Mouse (Mus musculus) stomach, embryonic 16.5 days (tissue): ENCODE measurements around the gene Tmem120b. TPM values are rescaled to one million over a fixed set of nuclear protein-coding genes. Genes with fewer than 3 reads are reported as not detected.
A peak's percentile ranks its signal among the peaks of the same experiment; 100 is the strongest.

Experiments
- ATAC-seq: fragments of 200-750 bp; cut with Nextera tagmentation; 2 replicates; pipeline ENCODE4 v1.8.0; 2017; ENCODE audit warnings: moderate number of reproducible peaks, moderate TSS enrichment; ENCODE audit not compliant: insufficient read depth, low FRiP score
- H3K27ac ChIP-seq: fragments of 300-500 bp; sonication (generic); 2 replicates; pipeline ENCODE4 v1.5.1; 2014; ENCODE audit warnings: low read length
- H3K27me3 ChIP-seq: fragments of 300-500 bp; sonication (generic); 2 replicates; pipeline ENCODE4 v1.6.1; 2014; ENCODE audit warnings: low read length, control low read depth, mixed read lengths; ENCODE audit not compliant: control insufficient read depth, insufficient read depth
- H3K36me3 ChIP-seq: fragments of 300-500 bp; sonication (generic); 2 replicates; pipeline ENCODE4 v1.6.1; 2014; ENCODE audit warnings: low read length; ENCODE audit not compliant: control insufficient read depth, insufficient read depth
- H3K4me1 ChIP-seq: fragments of 300-500 bp; sonication (generic); 2 replicates; pipeline ENCODE4 v1.6.1; 2014; ENCODE audit warnings: low read length, control low read depth, mixed read lengths; ENCODE audit not compliant: control insufficient read depth, insufficient read depth
- H3K4me2 ChIP-seq: fragments of 300-500 bp; sonication (generic); 2 replicates; pipeline ENCODE4 v1.6.1; 2014; ENCODE audit warnings: low read depth, low read length, mixed read lengths
- H3K4me3 ChIP-seq: fragments of 300-500 bp; sonication (generic); replicated peaks from 2 replicates; pipeline ENCODE4 v1.5.1; 2014; ENCODE audit warnings: mild to moderate bottlenecking, low read length
- H3K9ac ChIP-seq: fragments of 300-500 bp; sonication (generic); 2 replicates; pipeline ENCODE4 v1.6.1; 2014; ENCODE audit warnings: low read length
- H3K9me3 ChIP-seq: fragments of 300-500 bp; sonication (generic); replicated peaks from 2 replicates; pipeline ENCODE4 v1.6.1; 2016; ENCODE audit warnings: low read length, control low read depth; ENCODE audit not compliant: control insufficient read depth
- WGBS: fragments of 180-500 bp; shearing (Covaris S2); extraction: QIAGEN DNeasy Blood & Tissue Kit; methylation state at CpG from one replicate; pipeline ENCODE4 v1.1.7; 2014; 5-methylcytosine and 5-hydroxymethylcytosine counted together
- polyA plus RNA-seq: library from polyadenylated mRNA; unstranded; fragments of >200 nt; fragmentation: Nextera tagmentation; extraction: Ambion mirVana; gene quantifications from 2 replicates; pipeline ENCODE4 v1.2.1, GENCODE M21; 2015

Tmem120b gene
- polyA plus RNA-seq, 1 experiment from 2014 or later, result 15.3 TPM

GRCm38 (mm10) chr5:123134186-123134874, 66.1 kb downstream of the Tmem120b start:
- Histone ChIP-seq H3K27ac (peak overlapping the region; percentile 100), H3K27me3 (no peaks in the 10 kb centered on the region), H3K9ac (peak overlapping the region; percentile 79), H3K4me2 (peak overlapping the region; percentile 97), H3K4me1 (peaks cover 61% of the 10 kb centered on the region), H3K9me3 (no peaks in the 10 kb centered on the region), H3K36me3 (no peaks in the 10 kb centered on the region), H3K4me3 (peak overlapping the region; percentile 63)
- WGBS, result 15% methylated on average over 13 of the region's 13 CpGs
- no peak for ATAC-seq

- no peaks in the 10 kb centered on the region for H3K9me3 ChIP-seq
- no peaks in the 10 kb centered on the region for H3K27me3 ChIP-seq
- H3K4me2 ChIP-seq, result peak overlapping the region; percentile 97
- 22% methylated on average over 8 of the region's 8 CpGs for WGBS
- peaks cover 61% of the 10 kb centered on the region for H3K4me1 ChIP-seq
- ATAC-seq, result no peak
- H3K27ac ChIP-seq, result peak overlapping the region; percentile 100
- H3K9ac ChIP-seq, result peak overlapping the region; percentile 79
- H3K36me3 ChIP-seq, result no peaks in the 10 kb centered on the region
- H3K4me3 ChIP-seq, result peak overlapping the region; percentile 63
These were observed 66.7 kb downstream of the Tmem120b start for GRCm38 (mm10) chr5:123134875-123135382.

- H3K4me1 ChIP-seq, result peaks cover 61% of the 10 kb centered on the region
- H3K4me2 ChIP-seq, result peak overlapping the region; percentile 97
- no peaks in the 10 kb centered on the region for H3K36me3 ChIP-seq
- H3K9ac ChIP-seq, result peak overlapping the region; percentile 79
- WGBS, result 4% methylated on average over 30 of the region's 30 CpGs
- H3K9me3 ChIP-seq, result no peaks in the 10 kb centered on the region
- no peaks in the 10 kb centered on the region for H3K27me3 ChIP-seq
- ATAC-seq, result peak; percentile 56
- H3K27ac ChIP-seq, result peak overlapping the region; percentile 100
- H3K4me3 ChIP-seq, result peak overlapping the region; percentile 63
These were observed 67.5 kb downstream of the Tmem120b start for GRCm38 (mm10) chr5:123135471-123136360.

GRCm38 (mm10) chr5:123136361-123137043, 68.3 kb downstream of the Tmem120b start:
- ATAC-seq, result peak; percentile 65
- H3K36me3 ChIP-seq, result no peaks in the 10 kb centered on the region
- peak overlapping the region; percentile 100 for H3K27ac ChIP-seq
- peak overlapping the region; percentile 63 for H3K4me3 ChIP-seq
- H3K9me3 ChIP-seq, result no peaks in the 10 kb centered on the region
- H3K27me3 ChIP-seq, result no peaks in the 10 kb centered on the region
- H3K4me2 ChIP-seq, result peak overlapping the region; percentile 97
- H3K9ac ChIP-seq, result peak overlapping the region; percentile 97
- H3K4me1 ChIP-seq, result peaks cover 61% of the 10 kb centered on the region
- WGBS, result 1% methylated on average over 13 of the region's 13 CpGs

- peak overlapping the region; percentile 97 for H3K4me2 ChIP-seq
- H3K9me3 ChIP-seq, result no peaks in the 10 kb centered on the region
- peak; percentile 35; the same call in 1 of the 2 replicates for ATAC-seq
- H3K4me3 ChIP-seq, result peak overlapping the region; percentile 63
- no peaks in the 10 kb centered on the region for H3K27me3 ChIP-seq
- no peaks in the 10 kb centered on the region for H3K36me3 ChIP-seq
- WGBS, result 4% methylated on average over 20 of the region's 20 CpGs
- H3K9ac ChIP-seq, result peak overlapping the region; percentile 97
- H3K4me1 ChIP-seq, result peaks cover 54% of the 10 kb centered on the region
- peak overlapping the region; percentile 100 for H3K27ac ChIP-seq
These were observed 69.1 kb downstream of the Tmem120b start for GRCm38 (mm10) chr5:123137044-123137909.

- Histone ChIP-seq H3K4me2 (peak overlapping the region; percentile 97), H3K9ac (peak overlapping the region; percentile 97), H3K27ac (peak overlapping the region; percentile 100), H3K4me1 (peaks cover 48% of the 10 kb centered on the region), H3K36me3 (no peaks in the 10 kb centered on the region), H3K4me3 (peak overlapping the region; percentile 63), H3K27me3 (no peaks in the 10 kb centered on the region), H3K9me3 (no peaks in the 10 kb centered on the region)
- ATAC-seq, result no peak
- 7% methylated on average over 6 of the region's 6 CpGs for WGBS
These were observed 69.7 kb downstream of the Tmem120b start for GRCm38 (mm10) chr5:123137910-123138229.

GRCm38 (mm10) chr5:123138230-123138911, 70.2 kb downstream of the Tmem120b start:
- H3K36me3 ChIP-seq, result no peaks in the 10 kb centered on the region
- ATAC-seq, result peak; percentile 48
- peaks cover 43% of the 10 kb centered on the region for H3K4me1 ChIP-seq
- peak overlapping the region; percentile 100 for H3K27ac ChIP-seq
- WGBS, result under 1% methylated on average over 38 of the region's 40 CpGs
- no peaks in the 10 kb centered on the region for H3K27me3 ChIP-seq
- H3K4me3 ChIP-seq, result peak overlapping the region; percentile 63
- H3K9ac ChIP-seq, result peak overlapping the region; percentile 97
- H3K9me3 ChIP-seq, result no peaks in the 10 kb centered on the region
- peak overlapping the region; percentile 97 for H3K4me2 ChIP-seq
